Mouse (Mus musculus): ENCODE measurements around the gene Hip1r.

- TF ChIP-seq CTCF (IDR thresholded peaks at IDR 0.05; ENCODE audit: low read depth) (peak; percentile 48), EP300 (IDR thresholded peaks at IDR 0.05; ENCODE audit: low read depth) (no peak)
These were observed 70.6 kb downstream of the Hip1r start for GRCm38 (mm10) chr5:124043999-124044398.
